24 mouse cellular contexts compared by ENCODE assay signal in genomic region chr1:64048567-64048966, GRCm38 (mm10).
DNase-seq lines count a peak whose midpoint lies in the region; ATAC-seq and TF ChIP-seq lines count a peak whose summit lies in the region.
"Had no signal": no experiment of that assay in that cellular context is flagged by ENCODE, and none has a peak within 500 bp of the region (broad histone marks: within the 10 kb centered on the region; RNA-seq: fewer than 3 reads in every experiment).

No protein-coding gene starts in this region.

- intact Hi-C loops in left cerebral cortex, adult 2 months (cut with DNase I): no loop called here

- H3K27ac ChIP-seq in left cerebral cortex, adult 2 months: 0 out of 2 replicates have a peak overlapping the region, but pooled peaks have one; percentile 20
- H3K27ac ChIP-seq: heart, adult 2 months; heart, embryonic 10.5 days; heart, embryonic 13.5 days; hindbrain, embryonic 14.5 days; hindbrain, postnatal 0 days had no signal

- peak; percentile 18 for ATAC-seq in activated CD4-positive, CD25-positive, alpha-beta regulatory T cell, adult 4 months
- peak; percentile 36 for ATAC-seq in neutrophil, adult 5-6 weeks (ENCODE audit: extremely low read depth, insufficient number of reproducible peaks, low FRiP score, poor library complexity, severe bottlenecking)
- no peak for ATAC-seq in erythroblast, adult 5-6 weeks (replicated peaks; ENCODE audit: low FRiP score, poor library complexity, severe bottlenecking)
- ATAC-seq: forebrain, embryonic 14.5 days; hindbrain, postnatal 0 days; Patski had no signal

- no peak for TF ChIP-seq CTCF in left cerebral cortex, adult 2 months (IDR thresholded peaks at IDR 0.05)

- DNase-seq in left cerebral cortex, adult 2 months (ENCODE audit: extremely low spot score in 1 of 2, low spot score in 2 of 2): no peak
- no peak for DNase-seq in left cerebral cortex, adult 8-10 months (ENCODE audit: low spot score in 2 of 2)
- DNase-seq in lung, postnatal 36 days: no peak
- no peak for DNase-seq in cerebellum, postnatal 10 days
- DNase-seq: adrenal gland, adult 2 months; adrenal gland, postnatal 14 days; cerebellum, adult 11 months; cerebellum, adult 2 months; cerebellum, adult 9-11 months; cerebellum, postnatal 36 days; gastrocnemius, postnatal 10 days; gastrocnemius, postnatal 36 days; heart, adult 2 months; heart, postnatal 14 days; heart, postnatal 4 days had no signal

- H3K4me3 ChIP-seq in left cerebral cortex, adult 2 months: no peak overlapping the region
- H3K4me3 ChIP-seq: heart, adult 2 months; heart, embryonic 10.5 days; heart, embryonic 13.5 days had no signal
